Mouse (Mus musculus): ENCODE measurements around the gene Csf2rb2. TPM values are rescaled to one million over a fixed set of nuclear protein-coding genes. Genes with fewer than 3 reads are reported as not detected.
"Not testable (repeated sequence)": the region's sequence is repeated elsewhere in the genome, so short reads cannot be mapped to it uniquely, and the experiment has no call there.

The Csf2rb2 gene
- 0.54 and 0.83 TPM in 2 replicates for polyA plus RNA-seq (2015; fragmentation: Nextera tagmentation; extraction: Ambion mirVana)

GRCm38 (mm10) chr15:78305341-78305933 lies at the start of gene Csf2rb2:
TSS of gene Csf2rb2 (minus strand) at chr15:78305721.
- H3K27me3 ChIP-seq = peaks cover 17% of the 10 kb centered on the region
- no peaks in the 10 kb centered on the region for H3K9me3 ChIP-seq (replicated peaks)
- 0 out of 2 replicates have a peak, but pooled peaks cover 3% of the 10 kb centered on the region for H3K4me1 ChIP-seq (replicated peaks)
- DNase-seq = no peak
- no peak within 1 kb of the TSS for H3K27ac ChIP-seq
- no peaks in the 10 kb centered on the region for H3K36me3 ChIP-seq
- peak within 1 kb of the TSS; percentile 21; the same call in 1 of the 2 replicates for H3K4me2 ChIP-seq
- ATAC-seq (ENCODE audit: low read depth) = no peak
- no peak within 1 kb of the TSS for H3K9ac ChIP-seq
- WGBS (ENCODE audit: insufficient replicate concordance) = 33% methylated on average over 10 of the region's 10 CpGs
- peak within 1 kb of the TSS; percentile 14; the same call in 1 of the 2 replicates for H3K4me3 ChIP-seq (replicated peaks)

GRCm38 (mm10) chr15:78354958-78355357 lies 49.4 kb upstream of the Csf2rb2 start:
- Histone ChIP-seq H3K9me3 (replicated peaks) (no peaks in the 10 kb centered on the region), H3K27me3 (0 out of 2 replicates have a peak, but pooled peaks cover 2% of the 10 kb centered on the region), H3K27ac (no peak overlapping the region), H3K36me3 (no peaks in the 10 kb centered on the region), H3K9ac (no peak overlapping the region), H3K4me3 (replicated peaks) (no peak overlapping the region), H3K4me1 (replicated peaks) (no peaks in the 10 kb centered on the region), H3K4me2 (no peak overlapping the region)
- no peak for ATAC-seq (ENCODE audit: low read depth)
- WGBS (ENCODE audit: insufficient replicate concordance) = 0% methylated on average over 1 of the region's 1 CpGs
- DNase-seq = no peak

GRCm38 (mm10) chr15:78351586-78352165 lies 46.2 kb upstream of the Csf2rb2 start:
- Histone ChIP-seq H3K9ac (no peak overlapping the region), H3K9me3 (replicated peaks) (no peaks in the 10 kb centered on the region), H3K4me3 (replicated peaks) (no peak overlapping the region), H3K27ac (no peak overlapping the region), H3K27me3 (0 out of 2 replicates have a peak, but pooled peaks cover 2% of the 10 kb centered on the region), H3K4me2 (no peak overlapping the region), H3K36me3 (no peaks in the 10 kb centered on the region), H3K4me1 (replicated peaks) (no peaks in the 10 kb centered on the region)
- no peak for ATAC-seq (ENCODE audit: low read depth)
- DNase-seq = no peak
- 41% methylated on average over 3 of the region's 3 CpGs for WGBS (ENCODE audit: insufficient replicate concordance)

GRCm38 (mm10) chr15:78344567-78344966 lies 39.0 kb upstream of the Csf2rb2 start:
- no peak for DNase-seq
- no peak for ATAC-seq (ENCODE audit: low read depth)

GRCm38 (mm10) chr15:78343683-78344082 lies 38.2 kb upstream of the Csf2rb2 start:
- 0 out of 2 replicates have a peak, but pooled peaks cover 2% of the 10 kb centered on the region for H3K4me1 ChIP-seq (replicated peaks)
- no peaks in the 10 kb centered on the region for H3K9me3 ChIP-seq (replicated peaks)
- DNase-seq (no peak), ATAC-seq (ENCODE audit: low read depth) (0 out of 2 replicates have a peak, but pooled peaks have one; percentile 43)
- no peak overlapping the region for H3K4me2 ChIP-seq
- H3K36me3 ChIP-seq = no peaks in the 10 kb centered on the region
- H3K9ac ChIP-seq = no peak overlapping the region
- H3K27ac ChIP-seq = no peak overlapping the region
- no peaks in the 10 kb centered on the region for H3K27me3 ChIP-seq
- 20% methylated on average over 1 of the region's 1 CpGs for WGBS (ENCODE audit: insufficient replicate concordance)
- no peak overlapping the region for H3K4me3 ChIP-seq (replicated peaks)

More at GRCm38 (mm10) chr15:78344567-78344966, 39.0 kb upstream of the Csf2rb2 start:
- no peak overlapping the region for H3K27ac ChIP-seq
- H3K9me3 ChIP-seq (replicated peaks) = no peaks in the 10 kb centered on the region
- 0 out of 2 replicates have a peak, but pooled peaks cover 2% of the 10 kb centered on the region for H3K4me1 ChIP-seq (replicated peaks)
- H3K4me2 ChIP-seq = no peak overlapping the region
- no peak overlapping the region for H3K4me3 ChIP-seq (replicated peaks)
- WGBS (ENCODE audit: insufficient replicate concordance) = 68% methylated on average over 3 of the region's 3 CpGs
- H3K9ac ChIP-seq = no peak overlapping the region
- H3K27me3 ChIP-seq = no peaks in the 10 kb centered on the region
- no peaks in the 10 kb centered on the region for H3K36me3 ChIP-seq

- H3K9me3 ChIP-seq (replicated peaks); H3K4me2 ChIP-seq; H3K9ac ChIP-seq; H3K4me3 ChIP-seq (replicated peaks); H3K4me1 ChIP-seq (replicated peaks); H3K27me3 ChIP-seq; H3K27ac ChIP-seq; H3K36me3 ChIP-seq; DNase-seq: not testable (repeated sequence)
- 64% methylated on average over 7 of the region's 7 CpGs for WGBS (ENCODE audit: insufficient replicate concordance)
- ATAC-seq (ENCODE audit: low read depth) = 0 out of 2 replicates have a peak, but pooled peaks have one; percentile 22
Measured at GRCm38 (mm10) chr15:78340919-78341318, 35.4 kb upstream of the Csf2rb2 start.

- not testable (repeated sequence) for H3K27me3 ChIP-seq; H3K27ac ChIP-seq; H3K9me3 ChIP-seq (replicated peaks); H3K9ac ChIP-seq; H3K4me3 ChIP-seq (replicated peaks); H3K4me1 ChIP-seq (replicated peaks); H3K4me2 ChIP-seq; H3K36me3 ChIP-seq
- 27% methylated on average over 7 of the region's 7 CpGs for WGBS (ENCODE audit: insufficient replicate concordance)
- ATAC-seq (ENCODE audit: low read depth) (peak; percentile 63), DNase-seq (peak; percentile 28)
Measured at GRCm38 (mm10) chr15:78339627-78340423, 34.3 kb upstream of the Csf2rb2 start.

GRCm38 (mm10) chr15:78334380-78334779 lies 28.9 kb upstream of the Csf2rb2 start:
- Histone ChIP-seq H3K9me3 (replicated peaks) (no peaks in the 10 kb centered on the region), H3K27me3 (no peaks in the 10 kb centered on the region), H3K4me1 (replicated peaks) (peaks cover 6% of the 10 kb centered on the region), H3K9ac (no peak overlapping the region), H3K4me2 (no peak overlapping the region), H3K27ac (no peak overlapping the region), H3K36me3 (no peaks in the 10 kb centered on the region), H3K4me3 (replicated peaks) (no peak overlapping the region)
- DNase-seq (no peak), ATAC-seq (ENCODE audit: low read depth) (no peak)
- 58% methylated on average over 3 of the region's 3 CpGs for WGBS (ENCODE audit: insufficient replicate concordance)

- Histone ChIP-seq H3K4me3 (replicated peaks) (no peak overlapping the region), H3K27ac (no peak overlapping the region), H3K9ac (no peak overlapping the region), H3K36me3 (no peaks in the 10 kb centered on the region), H3K4me1 (replicated peaks) (peaks cover 6% of the 10 kb centered on the region), H3K9me3 (replicated peaks) (no peaks in the 10 kb centered on the region), H3K4me2 (no peak overlapping the region), H3K27me3 (no peaks in the 10 kb centered on the region)
- DNase-seq = no peak
- WGBS (ENCODE audit: insufficient replicate concordance) = 58% methylated on average over 6 of the region's 6 CpGs
- ATAC-seq (ENCODE audit: low read depth) = no peak
Measured at GRCm38 (mm10) chr15:78332981-78333380, 27.5 kb upstream of the Csf2rb2 start.

- H3K4me2 ChIP-seq = no peak overlapping the region
- ATAC-seq (ENCODE audit: low read depth) (no peak), DNase-seq (no peak)
- no peaks in the 10 kb centered on the region for H3K36me3 ChIP-seq
- H3K27me3 ChIP-seq = no peaks in the 10 kb centered on the region
- no peak overlapping the region for H3K4me3 ChIP-seq (replicated peaks)
- WGBS (ENCODE audit: insufficient replicate concordance) = 42% methylated on average over 5 of the region's 5 CpGs
- peaks cover 6% of the 10 kb centered on the region for H3K4me1 ChIP-seq (replicated peaks)
- no peak overlapping the region for H3K9ac ChIP-seq
- no peaks in the 10 kb centered on the region for H3K9me3 ChIP-seq (replicated peaks)
- H3K27ac ChIP-seq = no peak overlapping the region
Measured at GRCm38 (mm10) chr15:78331523-78332340, 26.2 kb upstream of the Csf2rb2 start.

- Histone ChIP-seq H3K36me3 (no peaks in the 10 kb centered on the region), H3K27ac (no peak overlapping the region), H3K27me3 (no peaks in the 10 kb centered on the region), H3K4me2 (no peak overlapping the region), H3K9me3 (replicated peaks) (no peaks in the 10 kb centered on the region), H3K4me3 (replicated peaks) (no peak overlapping the region), H3K4me1 (replicated peaks) (peaks cover 8% of the 10 kb centered on the region), H3K9ac (no peak overlapping the region)
- no peak for DNase-seq
- no peak for ATAC-seq (ENCODE audit: low read depth)
- 75% methylated on average over 4 of the region's 4 CpGs for WGBS (ENCODE audit: insufficient replicate concordance)
Measured at GRCm38 (mm10) chr15:78330706-78331105, 25.2 kb upstream of the Csf2rb2 start.

All from liver, embryonic 13.5 days (tissue).